Mouse (Mus musculus) heart, embryonic 11.5 days (tissue): Measurements from ENCODE around the gene Gm2696. TPM values are rescaled to one million over a fixed set of nuclear protein-coding genes. Genes with fewer than 3 reads are reported as not detected.
"Not testable (repeated sequence)": the region's sequence is repeated elsewhere in the genome, so short reads cannot be mapped to it uniquely, and the experiment has no call there.

Source experiments
- ATAC-seq: fragments of 200-750 bp; cut with Nextera tagmentation; replicated peaks from 2 replicates; pipeline ENCODE4 v1.8.0; 2017; ENCODE audit warnings: moderate library complexity; ENCODE audit not compliant: insufficient number of reproducible peaks, low FRiP score, low TSS enrichment
- H3K27ac ChIP-seq: fragments of 300-500 bp; sonication (generic); 2 replicates; pipeline ENCODE4 v1.5.1; 2014; ENCODE audit warnings: mild to moderate bottlenecking, low read depth, low read length
- H3K27me3 ChIP-seq: fragments of 300-500 bp; sonication (generic); 2 replicates; pipeline ENCODE4 v1.6.1; 2014; ENCODE audit warnings: mild to moderate bottlenecking, low read length, mixed read lengths; ENCODE audit not compliant: control insufficient read depth, insufficient read depth
- H3K36me3 ChIP-seq: fragments of 300-500 bp; sonication (generic); 2 replicates; pipeline ENCODE4 v1.6.1; 2014; ENCODE audit warnings: mild to moderate bottlenecking, low read length, moderate library complexity, mixed read lengths; ENCODE audit not compliant: control insufficient read depth, insufficient read depth
- H3K4me1 ChIP-seq: fragments of 300-500 bp; sonication (generic); 2 replicates; pipeline ENCODE4 v1.6.1; 2014; ENCODE audit warnings: low read length; ENCODE audit not compliant: control insufficient read depth, insufficient read depth
- H3K4me2 ChIP-seq: fragments of 300-500 bp; sonication (generic); 2 replicates; pipeline ENCODE4 v1.6.1; 2014; ENCODE audit warnings: mild to moderate bottlenecking, moderate library complexity
- H3K4me3 ChIP-seq: fragments of 300-500 bp; sonication (generic); 2 replicates; pipeline ENCODE4 v1.5.1; 2014; ENCODE audit warnings: low read depth, low read length
- H3K9ac ChIP-seq: fragments of 300-500 bp; sonication (generic); 2 replicates; pipeline ENCODE4 v1.6.1; 2014; ENCODE audit warnings: mild to moderate bottlenecking, low read depth, low read length, moderate library complexity
- H3K9me3 ChIP-seq: fragments of 300-500 bp; sonication (generic); replicated peaks from 2 replicates; pipeline ENCODE4 v1.6.1; 2016; ENCODE audit warnings: low read length; ENCODE audit not compliant: control insufficient read depth
- WGBS: fragments of 180-500 bp; shearing (Covaris S2); extraction: QIAGEN DNeasy Blood & Tissue Kit; methylation state at CpG from one replicate; pipeline ENCODE4 v1.1.7; 2014; ENCODE audit not compliant: insufficient replicate concordance; 5-methylcytosine and 5-hydroxymethylcytosine counted together
- polyA plus RNA-seq: library from polyadenylated mRNA; unstranded; fragments of >200 nt; fragmentation: Nextera tagmentation; extraction: Ambion mirVana; gene quantifications from 2 replicates; pipeline ENCODE4 v1.2.1, GENCODE M21; 2014

Gm2696 gene
- polyA plus RNA-seq, 1 experiment from 2014 or later: not detected

- Histone ChIP-seq H3K9ac (no peak within 1 kb of the TSS), H3K27ac (no peak within 1 kb of the TSS), H3K36me3 (no peaks in the 10 kb centered on the region), H3K4me1 (peaks cover 10% of the 10 kb centered on the region), H3K4me3 (no peak within 1 kb of the TSS), H3K4me2 (no peak within 1 kb of the TSS), H3K27me3 (no peaks in the 10 kb centered on the region), H3K9me3 (no peaks in the 10 kb centered on the region)
- WGBS: 43% methylated on average over 2 of the region's 2 CpGs
- ATAC-seq: no peak
These were observed 19.5 kb upstream of the Gm2696 start, which contains the start of gene Gm9639 for GRCm38 (mm10) chr10:77794976-77795375. Gene Gm9639, minus strand, starts transcription at chr10:77795076.

- no peak overlapping the region for H3K4me2 ChIP-seq
- H3K36me3 ChIP-seq: no peaks in the 10 kb centered on the region
- H3K27ac ChIP-seq: no peak overlapping the region
- WGBS: 9% methylated on average over 3 of the region's 3 CpGs
- no peak overlapping the region for H3K4me3 ChIP-seq
- H3K4me1 ChIP-seq: peaks cover 10% of the 10 kb centered on the region
- no peaks in the 10 kb centered on the region for H3K27me3 ChIP-seq
- H3K9me3 ChIP-seq: no peaks in the 10 kb centered on the region
- no peak overlapping the region for H3K9ac ChIP-seq
- no peak for ATAC-seq
These were observed 16.8 kb upstream of the Gm2696 start for GRCm38 (mm10) chr10:77797677-77798076.

- H3K27ac ChIP-seq: not testable (repeated sequence)
These were observed 16.1 kb upstream of the Gm2696 start for GRCm38 (mm10) chr10:77798164-77798920.

GRCm38 (mm10) chr10:77798921-77799508 is 15.5 kb upstream of the Gm2696 start, which contains the start of gene Gm19668:
Gene Gm19668, minus strand, starts transcription at chr10:77799133.
- Histone ChIP-seq H3K4me1 (peaks cover 10% of the 10 kb centered on the region), H3K9me3 (no peaks in the 10 kb centered on the region), H3K27ac (no peak within 1 kb of the TSS), H3K4me3 (no peak within 1 kb of the TSS), H3K27me3 (no peaks in the 10 kb centered on the region), H3K4me2 (no peak within 1 kb of the TSS), H3K36me3 (no peaks in the 10 kb centered on the region), H3K9ac (no peak within 1 kb of the TSS)
- no peak for ATAC-seq
- WGBS: 49% methylated on average over 8 of the region's 8 CpGs

More at GRCm38 (mm10) chr10:77798164-77798920, 16.1 kb upstream of the Gm2696 start:
- H3K4me1 ChIP-seq: peaks cover 10% of the 10 kb centered on the region
- not testable (repeated sequence) for H3K4me2 ChIP-seq, H3K9ac ChIP-seq, ATAC-seq, H3K27me3 ChIP-seq, H3K9me3 ChIP-seq, H3K36me3 ChIP-seq, H3K4me3 ChIP-seq
- 24% methylated on average over 3 of the region's 3 CpGs for WGBS

- no peaks in the 10 kb centered on the region for H3K36me3 ChIP-seq
- H3K27ac ChIP-seq: no peak overlapping the region
- H3K4me3 ChIP-seq: no peak overlapping the region
- H3K27me3 ChIP-seq: no peaks in the 10 kb centered on the region
- H3K9me3 ChIP-seq: no peaks in the 10 kb centered on the region
- 63% methylated on average over 3 of the region's 3 CpGs for WGBS
- no peak for ATAC-seq
- no peaks in the 10 kb centered on the region for H3K4me1 ChIP-seq
- H3K4me2 ChIP-seq: no peak overlapping the region
- H3K9ac ChIP-seq: no peak overlapping the region
These were observed 10.4 kb upstream of the Gm2696 start for GRCm38 (mm10) chr10:77804095-77804494.

- ATAC-seq: no peak
- H3K4me2 ChIP-seq: no peak within 1 kb of the TSS
- no peak within 1 kb of the TSS for H3K9ac ChIP-seq
- H3K27me3 ChIP-seq: no peaks in the 10 kb centered on the region
- no peaks in the 10 kb centered on the region for H3K4me1 ChIP-seq
- WGBS: 58% methylated on average over 5 of the region's 5 CpGs
- no peaks in the 10 kb centered on the region for H3K9me3 ChIP-seq
- H3K27ac ChIP-seq: no peak within 1 kb of the TSS
- H3K36me3 ChIP-seq: no peaks in the 10 kb centered on the region
- H3K4me3 ChIP-seq: no peak within 1 kb of the TSS
These were observed 2.7 kb upstream of the Gm2696 start, which contains the start of gene Gm9507 for GRCm38 (mm10) chr10:77811743-77812142. Gene Gm9507, minus strand, starts transcription at chr10:77811843.

- H3K9me3 ChIP-seq: no peaks in the 10 kb centered on the region
- H3K4me2 ChIP-seq: no peak overlapping the region
- H3K36me3 ChIP-seq: no peaks in the 10 kb centered on the region
- 24% methylated on average over 5 of the region's 5 CpGs for whole genome bisulfite sequencing
- H3K27me3 ChIP-seq: no peaks in the 10 kb centered on the region
- no peak overlapping the region for H3K27ac ChIP-seq
- ATAC-seq: no peak
- no peak overlapping the region for H3K4me3 ChIP-seq
- H3K4me1 ChIP-seq: no peaks in the 10 kb centered on the region
- no peak overlapping the region for H3K9ac ChIP-seq
These were observed 1.0 kb downstream of the Gm2696 start for GRCm38 (mm10) chr10:77815514-77815913.

GRCm38 (mm10) chr10:77818523-77818922 is 4.0 kb downstream of the Gm2696 start:
- no peaks in the 10 kb centered on the region for H3K4me1 ChIP-seq
- no peaks in the 10 kb centered on the region for H3K36me3 ChIP-seq
- H3K4me2 ChIP-seq: no peak overlapping the region
- ATAC-seq: no peak
- H3K27me3 ChIP-seq: no peaks in the 10 kb centered on the region
- WGBS: 94% methylated on average over 4 of the region's 4 CpGs
- no peak overlapping the region for H3K4me3 ChIP-seq
- no peak overlapping the region for H3K9ac ChIP-seq
- H3K9me3 ChIP-seq: no peaks in the 10 kb centered on the region
- no peak overlapping the region for H3K27ac ChIP-seq
